ENCODE assay signal across 13 mouse cellular contexts in genomic region chr5:118556387-118556937, GRCm38 (mm10). TPM values are rescaled to one million over a fixed set of nuclear protein-coding genes. Genes with fewer than 3 reads are reported as not detected.
DNase-seq lines count a peak whose midpoint lies in the region; ATAC-seq and TF ChIP-seq lines count a peak whose summit lies in the region.
"Had no signal": no experiment of that assay in that cellular context is flagged by ENCODE, and none has a peak within 500 bp of the region (broad histone marks: within the 10 kb centered on the region; RNA-seq: fewer than 3 reads in every experiment).

No protein-coding gene starts in this region.

- no peak overlapping the region for H3K4me3 ChIP-seq in stomach, embryonic 15.5 days (replicated peaks)
- H3K4me3 ChIP-seq in stomach, postnatal 0 days (ENCODE audit: low read depth, low read length) = no peak overlapping the region
- peak overlapping the region; percentile 11 for H3K4me3 ChIP-seq in liver, embryonic 15.5 days (replicated peaks)
- H3K4me3 ChIP-seq: hindbrain, embryonic 15.5 days; limb, embryonic 15.5 days had no signal

- no peak overlapping the region for H3K27ac ChIP-seq in stomach, embryonic 15.5 days
- H3K27ac ChIP-seq in stomach, postnatal 0 days (replicated peaks) = no peak overlapping the region
- no peak overlapping the region; the same call in 1 of the 2 replicates for H3K27ac ChIP-seq in liver, embryonic 15.5 days (replicated peaks)
- H3K27ac ChIP-seq: hindbrain, embryonic 15.5 days; limb, embryonic 15.5 days had no signal

- WGBS in stomach, embryonic 15.5 days = 16% methylated on average over 12 of the region's 12 CpGs
- 22% methylated on average over 12 of the region's 12 CpGs for WGBS in stomach, postnatal 0 days
- WGBS in liver, embryonic 15.5 days (ENCODE audit: insufficient replicate concordance) = 4% methylated on average over 12 of the region's 12 CpGs

- DNase-seq in stomach, postnatal 0 days (ENCODE audit: low spot score) = no peak
- DNase-seq in yolk sac, embryonic 10.5 days (ENCODE audit: low spot score) = peak; percentile 20
- no peak for DNase-seq in thymus, postnatal 4 days
- DNase-seq in spleen, postnatal 36 days (ENCODE audit: low spot score in 2 of 2) = no peak
- DNase-seq in neural tube, embryonic 10.5 days (ENCODE audit: extremely low spot score, low spot score) = no peak
- DNase-seq: adrenal gland, adult 8-10 months; cerebellum, adult 11 months; kidney, postnatal 25 days had no signal

- no peaks in the 10 kb centered on the region for H3K9me3 ChIP-seq in stomach, embryonic 15.5 days
- H3K9me3 ChIP-seq in stomach, postnatal 0 days (ENCODE audit: control insufficient read depth, low read length) = no peaks in the 10 kb centered on the region
- no peaks in the 10 kb centered on the region for H3K9me3 ChIP-seq in liver, embryonic 15.5 days (replicated peaks)
- H3K9me3 ChIP-seq: hindbrain, embryonic 15.5 days; limb, embryonic 15.5 days had no signal

- no peaks in the 10 kb centered on the region for H3K36me3 ChIP-seq in stomach, embryonic 15.5 days
- H3K36me3 ChIP-seq in stomach, postnatal 0 days (ENCODE audit: control insufficient read depth, insufficient read depth, low read length) = no peaks in the 10 kb centered on the region
- no peaks in the 10 kb centered on the region for H3K36me3 ChIP-seq in liver, embryonic 15.5 days (replicated peaks)
- H3K36me3 ChIP-seq: hindbrain, embryonic 15.5 days; limb, embryonic 15.5 days had no signal

- H3K4me1 ChIP-seq in stomach, embryonic 15.5 days = peaks cover 5% of the 10 kb centered on the region; the same call in 1 of the 2 replicates
- H3K4me1 ChIP-seq in stomach, postnatal 0 days (replicated peaks; ENCODE audit: control insufficient read depth, insufficient read depth) = no peaks in the 10 kb centered on the region
- peaks cover 26% of the 10 kb centered on the region for H3K4me1 ChIP-seq in liver, embryonic 15.5 days (replicated peaks)

- no peak for TF ChIP-seq CTCF in stomach, postnatal 0 days (IDR thresholded peaks at IDR 0.05; ENCODE audit: low read depth)

- TF ChIP-seq EP300 in stomach, postnatal 0 days (optimal IDR thresholded peaks at IDR 0.05) = no peak

- H3K9ac ChIP-seq in stomach, embryonic 15.5 days = no peak overlapping the region
- no peak overlapping the region for H3K9ac ChIP-seq in stomach, postnatal 0 days (ENCODE audit: low read length)
- H3K9ac ChIP-seq in liver, embryonic 15.5 days = peak overlapping the region; percentile 25; the same call in 1 of the 2 replicates
- H3K9ac ChIP-seq: hindbrain, embryonic 15.5 days; limb, embryonic 15.5 days had no signal

- no peak for ATAC-seq in stomach, embryonic 15.5 days (ENCODE audit: insufficient read depth, low FRiP score, low read depth)
- ATAC-seq in stomach, postnatal 0 days (ENCODE audit: low FRiP score, low TSS enrichment) = no peak
- peak; percentile 55 for ATAC-seq in granulocyte monocyte progenitor cell, adult 5-6 weeks (replicated peaks; ENCODE audit: poor library complexity, severe bottlenecking)
- ATAC-seq in liver, embryonic 15.5 days (ENCODE audit: insufficient read depth) = no peak

- no peaks in the 10 kb centered on the region; the same call in 1 of the 2 replicates for H3K27me3 ChIP-seq in stomach, embryonic 15.5 days (replicated peaks)
- H3K27me3 ChIP-seq in stomach, postnatal 0 days (ENCODE audit: control insufficient read depth, insufficient read depth, low read length) = no peaks in the 10 kb centered on the region
- H3K27me3 ChIP-seq in liver, embryonic 15.5 days = peaks cover 31% of the 10 kb centered on the region
- H3K27me3 ChIP-seq: hindbrain, embryonic 15.5 days; limb, embryonic 15.5 days had no signal

- H3K4me2 ChIP-seq in stomach, embryonic 15.5 days = peak overlapping the region; percentile 14; the same call in 1 of the 2 replicates
- no peak overlapping the region for H3K4me2 ChIP-seq in stomach, postnatal 0 days (replicated peaks; ENCODE audit: low read depth)
- H3K4me2 ChIP-seq in liver, embryonic 15.5 days = peak overlapping the region; percentile 51
- H3K4me2 ChIP-seq: hindbrain, embryonic 15.5 days; limb, embryonic 15.5 days had no signal

RNA-seq across cellular contexts. Expression of gene Med13l, which starts 4.0 kb away (rescaled TPM):
- polyA plus RNA-seq in stomach, embryonic 15.5 days (2015; fragmentation: Nextera tagmentation; extraction: Ambion mirVana) = 10.7 and 11.5 TPM in 2 replicates
- 5.1 and 5.4 TPM in 2 replicates for polyA plus RNA-seq in stomach, postnatal 0 days (2015; fragmentation: Nextera tagmentation; extraction: Ambion mirVana)
- 42.0 and 50.1 TPM in 2 replicates for total RNA-seq in granulocyte monocyte progenitor cell, adult 5-6 weeks (2014; fragmentation: Nextera tagmentation)
- 23.8 and 27.4 TPM in 2 replicates for total RNA-seq in granulocyte monocyte progenitor cell, adult 5-6 weeks (2017)
- polyA plus RNA-seq in liver, embryonic 15.5 days (2015; fragmentation: Nextera tagmentation; extraction: Ambion mirVana) = 11.0 and 13.3 TPM in 2 replicates
